Mouse (Mus musculus) CH12.LX (cell line): Measurements from ENCODE around the gene Hivep2.

Experiments used
- CHD1 ChIP-seq: IDR thresholded peaks from 2 replicates; pipeline ENCODE4 v1.6.1; 2012; ENCODE audit warnings: low read depth, low read length, improper control_type of control experiment, inconsistent platforms
- CTCF ChIP-seq, 2 experiments: IDR thresholded peaks in 1 of 2; conservative IDR thresholded peaks in 1 of 2; 2 replicates each; pipeline ENCODE4 v1.5.1; 2011 to 2012; ENCODE audit warnings: low read depth in 2 of 2, low read length in 2 of 2, improper control_type of control experiment in 1 of 2, inconsistent platforms in 1 of 2, mild to moderate bottlenecking in 1 of 2, moderate library complexity in 1 of 2
- EP300 ChIP-seq: IDR thresholded peaks from 2 replicates; pipeline ENCODE4 v1.6.1; 2011; ENCODE audit warnings: low read length, improper control_type of control experiment
- GABPA ChIP-seq: IDR thresholded peaks from 2 replicates; pipeline ENCODE4 v1.6.1; 2012; ENCODE audit warnings: low read depth, low read length, improper control_type of control experiment, inconsistent platforms; ENCODE audit not compliant: insufficient replicate concordance
- MAZ ChIP-seq: IDR thresholded peaks from 2 replicates; pipeline ENCODE4 v1.6.1; 2012; ENCODE audit warnings: low read depth, mild to moderate bottlenecking, inconsistent platforms, low read length, improper control_type of control experiment, moderate library complexity
- MXI1 ChIP-seq: IDR thresholded peaks from 2 replicates; pipeline ENCODE4 v1.6.1; 2011; ENCODE audit warnings: mild to moderate bottlenecking, low read depth, low read length, improper control_type of control experiment
- POLR2A ChIP-seq: IDR thresholded peaks from 2 replicates; pipeline ENCODE4 v1.6.1; 2011; ENCODE audit warnings: low read depth, mild to moderate bottlenecking, improper control_type of control experiment, low read length
- POLR2AphosphoS2 ChIP-seq: IDR thresholded peaks from 2 replicates; pipeline ENCODE4 v1.6.1; 2011; ENCODE audit warnings: low read depth, low read length, improper control_type of control experiment
- USF1 ChIP-seq: IDR thresholded peaks from 2 replicates; pipeline ENCODE4 v1.6.1; 2014; ENCODE audit warnings: low read depth, mild to moderate bottlenecking, inconsistent platforms, low read length, improper control_type of control experiment
- ZKSCAN1 ChIP-seq: IDR thresholded peaks from 2 replicates; pipeline ENCODE4 v1.6.1; 2012; ENCODE audit warnings: low read depth, inconsistent platforms, low read length, improper control_type of control experiment, borderline replicate concordance
- ZNF384 ChIP-seq: IDR thresholded peaks from 2 replicates; pipeline ENCODE4 v1.6.1; 2012; ENCODE audit warnings: low read depth, low read length, improper control_type of control experiment, inconsistent platforms

DNA sequence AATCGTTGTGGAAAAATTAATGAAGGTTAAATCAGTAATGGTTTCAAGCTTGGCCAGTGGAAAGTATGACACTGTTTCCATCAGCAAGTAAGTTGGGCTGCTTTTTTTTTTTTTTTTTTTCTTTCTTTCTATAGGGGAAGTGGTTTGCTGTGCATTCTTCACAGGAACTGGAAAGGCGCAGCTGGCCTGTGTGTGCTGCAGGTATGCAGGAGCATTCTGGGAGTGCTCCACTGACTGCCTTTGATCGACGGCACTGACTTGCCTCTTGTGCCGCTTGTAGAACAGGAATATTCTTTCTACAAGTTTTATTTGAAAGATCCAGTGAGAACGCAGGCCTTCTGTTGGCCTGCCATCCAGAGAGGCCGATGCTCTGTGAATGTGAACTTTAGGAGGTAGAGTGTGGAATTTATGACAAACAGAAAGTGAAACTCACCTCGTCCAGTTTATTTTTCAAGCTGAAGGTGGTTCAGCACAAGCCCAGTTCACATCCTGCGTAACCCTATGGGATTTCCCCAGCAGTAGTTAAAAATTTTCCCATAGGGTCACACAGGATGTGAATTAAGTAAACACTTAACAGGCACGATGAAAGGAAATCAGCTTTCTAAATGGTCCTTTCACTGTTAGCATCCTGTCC lies 120.1 kb downstream of the Hivep2 start:
- TF ChIP-seq GABPA (no peak), CTCF (conservative IDR thresholded peaks at IDR 0.05 in 1 of 2, IDR thresholded peaks at IDR 0.05 in 1 of 2; ENCODE audit: low read depth in 2 of 2, low read length in 2 of 2) (no peak), POLR2AphosphoS2 (0 out of 2 replicates have a peak, but pooled peaks have one; percentile 40), ZNF384 (peak; percentile 99), POLR2A (peak; percentile 24; the same call in 1 of the 2 replicates), USF1 (no peak), MAZ (0 out of 2 replicates have a peak, but pooled peaks have one; percentile 49), MXI1 (peak; percentile 65), EP300 (peak; percentile 95), CHD1 (peak; percentile 94; the same call in 1 of the 2 replicates), ZKSCAN1 (no peak; the same call in 1 of the 2 replicates)
